Mouse (Mus musculus) heart, embryonic 16.5 days (tissue): ENCODE data around the gene Pxmp2. TPM values are rescaled to one million over a fixed set of nuclear protein-coding genes. Genes with fewer than 3 reads are reported as not detected.

Source experiments
- ATAC-seq: fragments of 200-750 bp; cut with Nextera tagmentation; replicated peaks from 2 replicates; pipeline ENCODE4 v1.8.0; 2017; ENCODE audit warnings: moderate number of reproducible peaks; ENCODE audit not compliant: insufficient read depth, low FRiP score; ENCODE audit errors: extremely low read depth
- H3K27ac ChIP-seq: fragments of 300-500 bp; sonication (generic); 2 replicates; pipeline ENCODE4 v1.5.1; 2014; ENCODE audit warnings: mild to moderate bottlenecking, low read length, control low read depth, moderate library complexity
- H3K27me3 ChIP-seq: fragments of 300-500 bp; sonication (generic); 2 replicates; pipeline ENCODE4 v1.6.1; 2014; ENCODE audit warnings: low read length, mixed read lengths; ENCODE audit not compliant: control insufficient read depth, insufficient read depth
- H3K36me3 ChIP-seq: fragments of 300-500 bp; sonication (generic); 2 replicates; pipeline ENCODE4 v1.6.1; 2014; ENCODE audit not compliant: control insufficient read depth, insufficient read depth
- H3K4me1 ChIP-seq: fragments of 300-500 bp; sonication (generic); 2 replicates; pipeline ENCODE4 v1.6.1; 2014; ENCODE audit warnings: low read length, mixed read lengths; ENCODE audit not compliant: control insufficient read depth, insufficient read depth
- H3K4me2 ChIP-seq: fragments of 300-500 bp; sonication (generic); 2 replicates; pipeline ENCODE4 v1.6.1; 2014; ENCODE audit warnings: low read depth, mild to moderate bottlenecking, control low read depth, low read length
- H3K4me3 ChIP-seq: fragments of 300-500 bp; sonication (generic); 2 replicates; pipeline ENCODE4 v1.5.1; 2014; ENCODE audit warnings: mild to moderate bottlenecking, control low read depth, low read length
- H3K9ac ChIP-seq: fragments of 300-500 bp; sonication (generic); 2 replicates; pipeline ENCODE4 v1.6.1; 2014; ENCODE audit warnings: low read length, control low read depth
- H3K9me3 ChIP-seq: fragments of 300-500 bp; sonication (generic); replicated peaks from 2 replicates; pipeline ENCODE4 v1.6.1; 2016; ENCODE audit warnings: low read length; ENCODE audit not compliant: control insufficient read depth
- WGBS: fragments of 180-500 bp; shearing (Covaris S2); extraction: QIAGEN DNeasy Blood & Tissue Kit; methylation state at CpG from one replicate; pipeline ENCODE4 v1.1.7; 2014; 5-methylcytosine and 5-hydroxymethylcytosine counted together
- polyA plus RNA-seq: library from polyadenylated mRNA; unstranded; fragments of >200 nt; fragmentation: Nextera tagmentation; extraction: Ambion mirVana; gene quantifications from 2 replicates; pipeline ENCODE4 v1.2.1, GENCODE M21; 2015

Pxmp2 gene
- 26.3 and 26.7 TPM in 2 replicates for polyA plus RNA-seq

DNA sequence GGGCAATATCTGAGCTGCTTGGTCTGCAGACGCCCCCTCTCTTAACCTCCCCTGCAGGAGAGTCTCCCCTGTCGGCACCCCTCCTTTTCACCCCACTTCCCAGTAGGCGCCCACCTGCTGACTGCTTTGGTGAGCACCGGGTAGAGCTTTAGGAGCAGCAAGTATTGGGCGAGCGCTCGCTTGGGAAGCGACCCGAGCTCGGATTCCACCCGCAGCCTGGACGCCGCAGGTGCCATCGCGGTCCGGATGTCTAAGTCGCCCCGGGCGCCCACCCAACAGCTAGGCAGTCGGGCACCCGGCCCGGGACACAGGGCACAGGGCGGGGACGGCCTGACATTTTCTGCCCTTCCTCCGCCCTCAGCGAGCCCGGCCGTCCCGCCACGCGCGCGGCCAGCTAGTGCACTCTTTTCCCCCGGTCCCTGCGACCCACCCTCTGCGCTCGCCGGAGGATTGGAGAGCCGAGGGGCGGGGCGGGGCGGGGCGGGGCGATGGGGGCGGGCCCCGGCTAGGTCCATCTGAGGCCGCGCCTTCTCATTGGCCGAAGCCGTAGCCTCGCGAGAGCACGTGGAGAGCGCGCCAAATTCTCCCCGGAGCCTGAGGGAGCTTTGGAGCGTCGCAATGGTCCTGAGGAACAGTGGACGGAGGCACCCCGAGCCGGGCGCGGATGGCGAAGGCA lies at the start of gene Pxmp2, which contains the start of gene Pole:
TSS of gene Pxmp2 (minus strand) at position 417 of the 676 bp plus-strand sequence.
TSS of gene Pole (plus strand) at position 537 of the 676 bp plus-strand sequence.
- Histone ChIP-seq H3K9ac (peak within 1 kb of the TSS; percentile 86), H3K36me3 (peaks cover 4% of the 10 kb centered on the region; the same call in 1 of the 2 replicates), H3K27ac (peak within 1 kb of the TSS; percentile 76), H3K4me2 (peak within 1 kb of the TSS; percentile 99), H3K27me3 (no peaks in the 10 kb centered on the region), H3K4me3 (peak within 1 kb of the TSS; percentile 91), H3K9me3 (no peaks in the 10 kb centered on the region), H3K4me1 (peaks cover 13% of the 10 kb centered on the region)
- ATAC-seq = peak; percentile 100
- WGBS = under 1% methylated on average over 55 of the region's 64 CpGs

DNA sequence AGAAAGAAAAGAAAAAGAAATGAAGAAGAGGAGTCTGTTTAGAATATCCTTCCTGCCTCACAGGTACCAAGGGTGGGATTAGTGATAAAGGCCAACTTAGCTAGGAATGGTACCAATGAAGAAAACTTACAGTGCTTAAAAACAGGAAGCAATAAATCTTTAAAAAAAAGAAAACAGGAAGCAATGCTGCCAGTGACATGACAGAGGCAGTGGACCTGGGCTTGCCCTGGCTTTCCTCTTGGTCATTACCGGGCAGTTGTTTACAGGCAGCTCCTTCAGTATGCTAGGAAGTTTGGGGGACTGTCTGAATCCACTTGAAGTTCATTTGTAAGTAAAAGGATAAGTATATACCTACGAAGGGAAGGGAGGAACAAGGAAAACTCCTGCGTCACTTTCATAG lies 44.5 kb upstream of the Pxmp2 start:
- H3K9ac ChIP-seq = no peak overlapping the region
- no peak overlapping the region for H3K4me2 ChIP-seq
- peaks cover 42% of the 10 kb centered on the region for H3K36me3 ChIP-seq
- H3K27ac ChIP-seq = no peak overlapping the region
- H3K9me3 ChIP-seq = no peaks in the 10 kb centered on the region
- H3K4me1 ChIP-seq = no peaks in the 10 kb centered on the region
- 74% methylated on average over 3 of the region's 3 CpGs for WGBS
- no peak for ATAC-seq
- no peaks in the 10 kb centered on the region for H3K27me3 ChIP-seq
- no peak overlapping the region for H3K4me3 ChIP-seq

- H3K4me1 ChIP-seq = no peaks in the 10 kb centered on the region
- H3K36me3 ChIP-seq = peaks cover 23% of the 10 kb centered on the region
- no peak overlapping the region for H3K4me2 ChIP-seq
- H3K27ac ChIP-seq = no peak overlapping the region
- H3K9ac ChIP-seq = no peak overlapping the region
- H3K27me3 ChIP-seq = no peaks in the 10 kb centered on the region
- H3K4me3 ChIP-seq = no peak overlapping the region
- H3K9me3 ChIP-seq = no peaks in the 10 kb centered on the region
- 89% methylated on average over 3 of the region's 3 CpGs for WGBS
- no peak for ATAC-seq
Observed at GRCm38 (mm10) chr5:110313127-110313526, 27.1 kb upstream of the Pxmp2 start.

- Histone ChIP-seq H3K4me2 (no peak overlapping the region), H3K4me3 (no peak overlapping the region), H3K36me3 (peaks cover 20% of the 10 kb centered on the region), H3K27me3 (no peaks in the 10 kb centered on the region), H3K27ac (no peak overlapping the region), H3K9ac (no peak overlapping the region), H3K4me1 (no peaks in the 10 kb centered on the region), H3K9me3 (no peaks in the 10 kb centered on the region)
- no peak for ATAC-seq
- WGBS = 91% methylated on average over 7 of the region's 7 CpGs
Observed at GRCm38 (mm10) chr5:110308861-110309260, 22.9 kb upstream of the Pxmp2 start.

- H3K4me1 ChIP-seq = no peaks in the 10 kb centered on the region
- 93% methylated on average over 2 of the region's 2 CpGs for WGBS
- no peaks in the 10 kb centered on the region for H3K27me3 ChIP-seq
- no peaks in the 10 kb centered on the region for H3K9me3 ChIP-seq
- no peak overlapping the region for H3K27ac ChIP-seq
- no peak overlapping the region for H3K4me2 ChIP-seq
- peaks cover 39% of the 10 kb centered on the region for H3K36me3 ChIP-seq
- no peak overlapping the region for H3K9ac ChIP-seq
- no peak overlapping the region for H3K4me3 ChIP-seq
- ATAC-seq = no peak
Observed at GRCm38 (mm10) chr5:110300591-110300990, 14.6 kb upstream of the Pxmp2 start.

DNA sequence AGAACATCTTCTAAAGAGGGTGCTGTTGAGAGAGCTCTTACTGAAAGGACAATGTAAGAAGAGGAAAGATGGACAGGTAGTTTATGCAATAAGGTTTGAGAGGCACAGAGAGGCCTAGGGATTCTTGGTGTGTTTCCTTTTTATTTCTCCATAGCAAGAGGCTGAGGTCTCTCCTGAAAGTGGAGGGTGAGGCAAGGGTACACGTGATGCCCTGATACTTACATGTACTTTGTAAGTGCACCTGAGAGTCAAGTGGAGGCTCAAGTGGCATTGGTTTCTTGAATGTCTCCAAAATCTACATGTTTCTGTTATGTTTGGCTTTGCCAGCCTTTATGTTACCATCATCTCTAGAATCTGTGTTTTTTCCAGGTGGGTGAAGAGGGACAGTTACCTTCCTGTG lies 10.7 kb upstream of the Pxmp2 start:
- Histone ChIP-seq H3K4me1 (no peaks in the 10 kb centered on the region), H3K27me3 (no peaks in the 10 kb centered on the region), H3K36me3 (peaks cover 38% of the 10 kb centered on the region), H3K4me2 (no peak overlapping the region), H3K9ac (no peak overlapping the region), H3K4me3 (no peak overlapping the region), H3K27ac (no peak overlapping the region), H3K9me3 (no peaks in the 10 kb centered on the region)
- WGBS = 91% methylated on average over 1 of the region's 1 CpGs
- ATAC-seq = no peak

DNA sequence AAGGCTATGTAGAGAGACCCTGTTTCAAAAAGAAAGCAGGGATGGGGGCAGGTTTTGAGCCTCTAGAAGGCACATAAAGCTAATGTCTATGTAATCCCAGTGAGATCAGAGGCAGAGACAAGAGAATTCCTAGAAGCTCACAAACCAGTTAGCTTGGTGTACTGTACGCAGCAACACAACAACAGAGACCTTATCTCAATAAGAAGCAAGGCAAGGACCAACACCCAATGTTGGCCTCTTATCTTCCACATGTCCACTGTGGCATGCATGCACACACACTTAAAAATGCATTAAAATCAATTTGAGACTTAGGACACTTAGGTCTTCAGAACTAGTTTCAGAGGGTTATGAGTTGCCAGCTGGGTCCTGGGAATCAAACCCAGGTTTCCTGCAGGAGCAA lies 5.7 kb upstream of the Pxmp2 start:
- ATAC-seq = no peak
- Histone ChIP-seq H3K9ac (no peak overlapping the region), H3K36me3 (peaks cover 26% of the 10 kb centered on the region), H3K4me1 (peaks cover 3% of the 10 kb centered on the region; the same call in 1 of the 2 replicates), H3K4me2 (no peak overlapping the region), H3K4me3 (no peak overlapping the region), H3K27ac (no peak overlapping the region), H3K9me3 (no peaks in the 10 kb centered on the region), H3K27me3 (no peaks in the 10 kb centered on the region)
- WGBS = 90% methylated on average over 1 of the region's 1 CpGs

DNA sequence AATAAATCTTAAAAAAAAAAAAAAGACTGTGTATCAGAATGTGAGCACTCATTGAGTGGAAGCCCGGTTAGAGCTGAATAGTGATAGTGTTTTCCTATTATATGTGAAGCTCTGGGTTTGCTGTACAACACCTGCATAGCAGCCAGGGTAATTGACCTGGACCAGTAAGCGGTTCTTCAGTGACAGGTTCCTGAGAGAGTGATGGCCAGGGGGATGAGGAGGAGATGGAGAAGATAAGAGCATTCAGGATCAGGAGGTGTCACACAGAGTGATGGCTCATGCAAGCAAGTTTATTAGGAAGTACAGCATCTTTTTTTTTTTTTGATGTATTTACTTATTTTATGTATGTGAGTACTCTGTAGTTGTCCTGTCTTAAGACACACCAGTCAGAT lies 1.1 kb upstream of the Pxmp2 start:
- 54% methylated on average over 2 of the region's 2 CpGs for WGBS
- Histone ChIP-seq H3K4me3 (peak overlapping the region; percentile 91), H3K9me3 (no peaks in the 10 kb centered on the region), H3K27ac (no peak overlapping the region), H3K4me1 (peaks cover 13% of the 10 kb centered on the region), H3K4me2 (peak overlapping the region; percentile 99), H3K36me3 (peaks cover 6% of the 10 kb centered on the region; the same call in 1 of the 2 replicates), H3K27me3 (no peaks in the 10 kb centered on the region), H3K9ac (0 out of 2 replicates have a peak overlapping the region, but pooled peaks have one; percentile 38)
- no peak for ATAC-seq

DNA sequence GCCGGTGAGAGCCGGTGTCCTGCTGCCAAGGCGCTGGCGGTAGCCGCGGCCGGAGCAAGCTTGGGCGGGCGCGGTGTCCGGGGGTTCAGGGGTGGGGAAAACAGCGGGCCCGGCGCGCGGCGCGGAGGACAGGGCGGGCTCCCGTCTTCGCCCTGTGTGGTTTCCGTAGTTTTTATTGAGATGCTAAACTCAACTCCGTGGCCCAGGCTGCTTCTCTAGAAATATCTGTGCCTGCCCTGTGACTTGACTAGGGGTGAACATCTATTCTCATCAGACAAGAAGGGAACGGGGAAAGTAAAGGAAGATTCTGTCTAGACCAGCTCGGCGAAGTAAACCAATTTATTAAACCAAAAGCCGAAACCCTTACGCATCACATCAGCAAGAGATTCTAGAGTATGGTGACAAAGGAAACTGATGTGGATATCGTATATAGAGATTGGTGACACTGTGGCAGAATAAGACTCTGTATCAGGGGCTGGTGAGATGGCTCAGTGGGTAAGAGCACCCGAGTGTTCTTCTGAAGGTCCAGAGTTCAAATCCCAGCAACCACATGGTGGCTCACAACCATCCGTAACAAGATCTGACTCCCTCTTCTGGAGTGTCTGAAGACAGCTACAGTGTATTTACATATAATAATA lies 579 bp upstream of the Pxmp2 start:
- peak overlapping the region; percentile 86 for H3K9ac ChIP-seq
- H3K36me3 ChIP-seq = peaks cover 6% of the 10 kb centered on the region; the same call in 1 of the 2 replicates
- H3K4me2 ChIP-seq = peak overlapping the region; percentile 99
- peaks cover 13% of the 10 kb centered on the region for H3K4me1 ChIP-seq
- WGBS = 2% methylated on average over 30 of the region's 31 CpGs
- H3K4me3 ChIP-seq = peak overlapping the region; percentile 91
- H3K9me3 ChIP-seq = no peaks in the 10 kb centered on the region
- H3K27me3 ChIP-seq = no peaks in the 10 kb centered on the region
- ATAC-seq = peak; percentile 61
- peak overlapping the region; percentile 76 for H3K27ac ChIP-seq
